In genomic region chr16:30604807-30605137, GRCm38 (mm10) we compare ENCODE assay signal across 1 mouse cellular context.
A peak's percentile ranks its signal among the peaks of the same experiment; 100 is the strongest.
TF ChIP-seq lines count a peak whose summit lies in the region.

No protein-coding gene starts in this region.

TF ChIP-seq in CH12.LX, 34 proteins besides CTCF, POLR2A, EP300 and RAD21:
- TF ChIP-seq MXI1 (IDR thresholded peaks at IDR 0.05; ENCODE audit: low read depth, low read length) (peak; percentile 4; the same call in 1 of the 2 replicates), IRF4 (IDR thresholded peaks at IDR 0.05; ENCODE audit: low read depth, low read length) (0 out of 2 replicates have a peak, but pooled peaks have one; percentile 2), POLR2AphosphoS2 (IDR thresholded peaks at IDR 0.05; ENCODE audit: low read depth, low read length) (no peak), ELF1 (IDR thresholded peaks at IDR 0.05; ENCODE audit: low read depth, low read length) (0 out of 2 replicates have a peak, but pooled peaks have one; percentile 3), BHLHE40 (IDR thresholded peaks at IDR 0.05; ENCODE audit: low read depth, low read length) (0 out of 2 replicates have a peak, but pooled peaks have one; percentile 2)
